Mouse (Mus musculus): ENCODE measurements around the gene Gpm6b. TPM values are rescaled to one million over a fixed set of nuclear protein-coding genes. Genes with fewer than 3 reads are reported as not detected.

The Gpm6b gene
- total RNA-seq, 2 experiments from 2014 or later: 3.5 to 4.2 TPM

DNA sequence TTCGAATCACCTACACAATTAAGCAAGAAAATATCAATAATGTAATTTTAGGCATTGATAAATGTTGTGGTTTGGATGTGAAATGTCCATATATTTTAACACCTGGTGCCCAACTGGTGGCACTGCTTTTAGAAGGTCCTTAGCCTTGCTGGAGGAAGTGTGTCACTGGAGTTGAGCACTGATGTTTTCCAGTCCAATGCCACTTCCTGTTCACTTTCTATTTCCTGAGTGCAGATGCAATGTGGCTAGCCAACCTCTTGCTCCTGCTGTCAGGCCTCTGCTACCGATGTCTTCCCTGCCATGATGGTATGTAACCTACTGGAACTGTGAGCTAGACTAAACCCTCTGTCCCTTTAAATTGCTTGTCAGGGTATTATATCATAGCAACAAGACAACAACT is 65.6 kb downstream of the Gpm6b start:
- no peak for DNase-seq (ENCODE audit: low spot score)

DNA sequence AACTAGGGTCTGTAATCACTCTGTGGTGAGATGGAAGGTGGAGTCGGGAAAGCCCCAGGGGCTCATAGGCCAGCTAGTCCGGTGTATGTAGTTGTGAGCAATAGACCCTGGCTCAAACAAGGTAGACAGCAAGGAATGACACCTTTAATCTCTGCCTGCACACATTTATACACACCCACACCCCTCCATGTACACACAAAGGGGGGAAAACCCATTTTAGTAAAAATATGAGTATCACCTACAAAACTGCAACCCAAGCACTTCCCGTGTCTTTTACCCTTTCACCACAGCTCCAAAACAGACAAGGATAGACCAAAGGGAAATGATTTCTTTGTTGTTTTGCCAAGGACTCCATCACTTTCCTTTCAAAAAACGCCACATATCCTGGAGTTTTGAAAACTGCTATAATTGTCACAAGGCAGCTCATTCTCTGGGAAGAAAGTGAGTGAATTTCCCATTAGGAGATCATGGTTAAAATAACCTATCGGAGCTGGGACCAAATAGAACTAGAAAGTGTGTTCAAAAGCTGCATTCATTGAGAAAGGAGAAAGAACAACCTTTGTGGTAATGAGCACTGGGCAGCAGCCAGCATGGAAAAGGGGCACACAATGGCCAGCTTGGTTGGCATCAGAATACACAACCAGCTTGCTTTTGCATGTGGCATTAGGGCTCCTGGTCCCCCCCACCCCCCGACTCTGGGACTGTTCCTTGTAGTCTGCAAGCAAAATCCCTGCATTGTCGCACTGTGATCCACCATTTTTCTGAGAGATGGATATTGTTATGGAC is 68.9 kb downstream of the Gpm6b start:
- no peak for DNase-seq (ENCODE audit: low spot score)

DNA sequence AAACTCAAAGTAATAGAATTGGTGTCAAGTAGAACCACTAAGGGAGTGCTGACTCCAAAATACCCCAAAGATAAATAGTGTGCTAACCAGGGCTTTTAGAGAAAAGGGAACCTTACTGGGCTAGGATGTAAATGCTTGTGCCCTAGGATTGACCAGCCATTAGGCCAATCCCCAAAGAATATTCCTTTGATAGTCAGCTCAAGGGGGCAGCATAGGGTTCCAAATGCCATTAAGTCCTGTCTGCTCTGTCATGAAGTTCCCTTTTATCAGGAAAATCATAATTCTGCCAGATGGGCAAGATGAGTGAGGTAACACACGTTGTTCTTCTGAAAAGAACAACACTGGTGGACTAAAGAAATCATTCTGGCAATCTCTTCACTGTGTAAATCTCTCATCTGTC is 70.1 kb downstream of the Gpm6b start:
- no peak for DNase-seq (ENCODE audit: low spot score)

DNA sequence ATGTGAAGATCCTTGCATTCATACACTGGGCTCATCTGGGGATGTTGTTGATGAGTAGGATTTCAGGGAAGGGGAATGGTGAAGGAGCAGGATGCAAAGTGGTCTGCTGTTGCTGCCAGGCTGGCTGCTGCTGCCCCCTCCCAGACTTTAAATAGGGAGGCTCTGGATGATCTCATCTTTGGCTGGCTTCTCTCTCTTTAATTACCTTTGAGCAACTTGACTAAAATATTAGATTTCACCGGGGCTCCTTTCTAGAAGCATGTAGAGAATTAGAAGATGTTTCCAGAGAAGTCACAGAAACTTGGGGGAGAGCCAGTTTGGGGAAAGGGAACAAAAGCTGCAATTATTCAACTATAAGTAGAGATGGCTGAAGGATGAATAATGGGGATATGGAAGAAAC is 76.5 kb downstream of the Gpm6b start:
- no peak for DNase-seq (ENCODE audit: low spot score)

DNA sequence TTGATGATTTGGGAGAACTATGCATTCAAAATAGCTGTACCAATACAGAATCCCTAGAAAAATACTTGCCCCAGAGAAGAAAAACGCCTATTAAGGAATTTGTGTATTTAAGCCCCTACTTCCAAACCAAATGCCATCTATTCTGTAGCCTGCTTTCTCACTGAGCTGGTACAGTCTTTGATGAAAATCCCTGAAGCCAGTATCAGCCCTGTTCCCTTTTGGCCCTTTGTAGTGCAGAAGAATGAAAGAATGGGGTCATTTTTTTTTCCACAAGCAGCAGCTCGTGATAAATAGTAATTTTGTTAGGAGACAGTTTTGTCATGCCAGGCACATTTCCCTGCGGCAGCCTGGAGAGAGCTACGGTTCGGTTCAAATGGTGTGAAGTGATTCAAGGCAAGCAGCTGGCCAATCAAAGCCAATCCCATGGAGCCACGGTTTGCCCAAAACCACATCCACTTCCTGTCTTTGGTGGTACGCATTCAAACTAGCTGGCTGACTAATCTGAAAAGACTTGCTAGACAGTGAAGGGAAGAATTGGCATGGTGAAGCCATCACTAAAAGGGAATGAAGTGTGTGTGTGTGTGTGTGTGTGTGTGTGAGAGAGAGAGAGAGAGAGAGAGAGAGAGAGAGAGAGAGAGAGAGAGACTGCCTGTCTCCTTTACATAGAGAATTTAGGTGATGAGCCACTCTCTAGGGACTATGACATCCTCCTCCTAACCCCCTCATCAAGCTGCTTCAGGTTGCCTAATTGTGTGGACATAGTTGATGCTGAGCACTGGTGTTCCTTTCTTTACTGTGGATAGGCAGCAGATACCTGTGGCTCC is 78.1 kb downstream of the Gpm6b start:
- no peak for DNase-seq (ENCODE audit: low spot score)

DNA sequence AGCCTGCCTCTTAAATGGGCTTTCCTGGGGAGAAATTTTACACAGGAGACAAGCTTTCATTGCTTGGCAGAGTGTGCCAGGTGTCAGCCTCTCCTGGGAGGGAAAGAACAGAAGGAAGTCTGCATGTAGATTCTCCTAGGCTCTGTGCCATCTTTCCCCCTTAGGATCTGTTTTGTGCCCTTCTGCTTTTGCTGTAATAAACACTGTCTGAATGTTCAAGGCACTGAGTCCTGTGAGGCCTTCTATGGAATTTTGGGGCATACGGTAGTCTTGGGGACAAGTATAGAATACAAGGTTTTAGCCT is 78.6 kb downstream of the Gpm6b start:
- no peak for DNase-seq (ENCODE audit: low spot score)

DNA sequence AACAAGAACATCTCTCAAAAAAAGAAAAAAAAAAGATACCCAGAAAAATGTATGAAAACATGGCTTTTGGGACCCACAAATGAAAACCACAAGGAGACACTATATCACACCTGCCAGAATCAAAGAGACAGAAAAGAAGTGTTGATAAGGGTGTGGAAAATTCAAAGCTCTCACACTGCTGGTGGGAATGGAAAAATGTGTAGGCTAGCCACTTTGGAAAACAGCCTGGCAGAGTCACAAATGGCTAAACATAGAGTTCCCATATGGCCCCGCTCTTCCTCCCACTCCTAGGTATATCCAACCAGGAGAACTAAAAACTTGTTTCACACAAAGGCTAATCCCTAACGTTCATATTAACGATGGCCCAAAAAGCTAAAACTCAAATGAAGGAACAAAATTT is 84.5 kb downstream of the Gpm6b start:
- no peak for DNase-seq (ENCODE audit: low spot score)

DNA sequence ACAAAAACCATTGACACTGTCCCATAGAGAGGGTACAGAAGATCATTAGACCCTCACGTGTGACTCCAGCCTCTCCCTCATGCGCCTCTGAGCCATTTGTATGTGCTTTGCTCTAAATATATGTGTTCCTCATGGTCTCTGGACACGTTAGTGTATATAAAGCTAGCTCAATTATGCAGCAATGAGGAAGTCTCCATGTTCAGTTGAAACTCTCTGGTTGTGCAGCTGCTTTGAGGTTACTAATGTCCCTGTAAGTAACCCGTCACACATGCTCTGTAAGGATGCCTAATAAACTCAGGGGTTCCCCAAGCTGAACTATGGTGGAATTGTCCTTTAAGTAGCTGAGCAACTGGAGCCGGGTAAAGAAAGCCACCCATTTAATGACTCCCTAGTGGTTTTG is 88.9 kb downstream of the Gpm6b start:
- no peak for DNase-seq (ENCODE audit: low spot score)

DNA sequence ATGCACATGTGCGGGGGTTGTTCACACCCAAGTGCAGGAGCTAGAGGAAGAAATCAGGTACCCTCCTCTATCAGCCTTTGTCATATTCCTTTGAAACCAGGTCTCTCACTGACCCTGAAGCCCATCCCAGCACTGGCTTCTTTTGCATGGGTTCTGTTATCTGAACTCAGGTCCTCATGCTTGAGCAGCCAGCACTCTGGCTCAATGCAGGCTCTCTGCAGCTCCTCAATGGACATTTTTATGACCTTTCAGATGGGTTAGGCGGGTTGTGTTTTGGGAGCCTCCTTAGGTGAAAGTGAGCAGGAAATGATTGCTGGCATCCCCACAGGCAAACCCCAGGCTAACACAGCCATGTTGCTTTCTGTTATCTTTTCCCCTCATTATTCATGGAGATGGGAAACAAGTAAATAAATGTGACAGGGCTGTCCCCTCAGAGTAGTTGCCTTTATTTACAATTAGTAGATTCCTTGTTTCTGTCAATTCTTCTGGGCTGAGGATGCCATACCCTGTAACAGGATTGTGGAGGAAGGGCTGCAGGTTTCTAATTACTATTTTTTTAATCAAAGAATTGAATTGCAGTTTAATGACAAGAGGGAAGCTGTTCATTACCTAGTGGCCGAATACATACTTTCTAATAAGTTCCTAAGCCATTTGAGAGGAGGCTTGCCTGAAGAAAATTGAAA is 89.6 kb downstream of the Gpm6b start:
- DNase-seq (ENCODE audit: low spot score): no peak

DNA sequence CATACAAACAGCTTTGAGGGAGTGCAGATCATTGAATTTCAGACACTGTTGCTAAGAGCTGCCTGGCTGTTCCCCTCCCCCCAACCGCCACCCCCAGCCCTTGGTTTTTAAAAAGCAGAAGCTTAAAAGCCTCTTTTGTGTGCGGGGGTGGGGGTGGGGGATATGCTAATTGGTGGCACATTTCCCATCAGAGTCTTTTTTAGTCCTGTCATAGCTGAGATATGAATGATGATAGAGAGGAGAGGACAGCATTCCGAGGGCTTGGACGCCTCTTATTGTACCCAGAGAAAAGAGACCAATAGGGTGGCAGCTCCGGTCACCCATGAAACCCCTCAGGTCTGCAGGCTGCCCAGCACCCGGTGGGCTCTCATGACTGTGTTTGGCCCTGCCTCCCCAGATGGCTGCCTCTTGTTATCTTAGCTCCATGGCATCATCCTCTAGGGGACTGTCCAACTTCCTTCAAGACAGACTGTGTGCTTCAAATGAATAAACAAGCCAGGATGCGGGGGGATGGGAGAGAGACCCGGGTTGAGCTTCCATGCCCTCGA is 90.3 kb downstream of the Gpm6b start:
- DNase-seq (ENCODE audit: low spot score): no peak

DNA sequence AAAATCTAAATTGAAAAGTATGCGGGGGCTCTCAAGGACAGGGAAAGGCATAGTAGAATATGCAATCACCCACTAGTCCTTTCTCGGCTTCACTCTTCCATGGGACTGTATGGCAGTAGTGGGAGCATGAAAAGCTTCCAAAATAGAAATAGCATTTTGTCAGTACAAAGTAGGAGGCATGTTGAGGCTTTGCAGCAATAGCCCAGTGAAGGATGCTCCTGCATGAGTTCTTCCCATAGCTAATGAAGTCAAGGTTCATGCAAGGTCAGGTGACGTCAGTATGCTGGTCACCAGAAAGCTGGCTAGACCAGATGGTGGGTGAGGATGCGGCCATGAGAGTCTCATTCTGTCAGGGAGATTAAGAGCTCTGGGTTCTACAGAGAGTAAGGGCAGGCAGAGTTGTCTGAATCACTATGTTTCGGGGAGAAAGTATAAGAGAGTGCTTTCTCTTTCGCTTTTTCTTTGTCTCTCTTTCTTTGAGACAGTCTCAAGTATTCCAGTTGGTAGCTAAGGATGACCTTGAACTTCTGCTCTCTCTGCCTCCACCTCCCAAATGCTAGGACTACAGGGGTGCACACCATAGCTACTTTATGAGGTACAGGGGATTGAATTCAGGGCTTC is 95.9 kb downstream of the Gpm6b start:
- DNase-seq (ENCODE audit: low spot score): no peak

DNA sequence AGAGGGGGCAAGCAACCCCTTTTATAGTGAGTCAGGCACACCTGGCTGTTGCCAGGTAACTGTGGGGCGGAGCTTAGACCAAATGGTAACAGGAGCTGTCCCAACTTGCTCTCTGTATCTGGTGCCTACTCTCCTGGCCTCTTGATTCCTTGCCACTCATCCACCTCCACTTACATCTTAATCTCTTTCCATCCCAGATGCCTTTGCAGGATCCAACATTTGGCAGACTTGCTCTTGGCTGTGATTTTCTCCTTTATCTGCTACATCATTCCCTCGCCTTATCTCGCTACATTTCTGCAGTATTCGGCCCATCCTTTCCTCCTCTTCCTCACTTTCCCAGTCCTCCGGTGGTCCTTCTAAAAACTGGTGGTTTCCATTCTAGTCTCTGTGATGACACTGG is 99.6 kb downstream of the Gpm6b start:
- no peak for DNase-seq (ENCODE audit: low spot score)

DNA sequence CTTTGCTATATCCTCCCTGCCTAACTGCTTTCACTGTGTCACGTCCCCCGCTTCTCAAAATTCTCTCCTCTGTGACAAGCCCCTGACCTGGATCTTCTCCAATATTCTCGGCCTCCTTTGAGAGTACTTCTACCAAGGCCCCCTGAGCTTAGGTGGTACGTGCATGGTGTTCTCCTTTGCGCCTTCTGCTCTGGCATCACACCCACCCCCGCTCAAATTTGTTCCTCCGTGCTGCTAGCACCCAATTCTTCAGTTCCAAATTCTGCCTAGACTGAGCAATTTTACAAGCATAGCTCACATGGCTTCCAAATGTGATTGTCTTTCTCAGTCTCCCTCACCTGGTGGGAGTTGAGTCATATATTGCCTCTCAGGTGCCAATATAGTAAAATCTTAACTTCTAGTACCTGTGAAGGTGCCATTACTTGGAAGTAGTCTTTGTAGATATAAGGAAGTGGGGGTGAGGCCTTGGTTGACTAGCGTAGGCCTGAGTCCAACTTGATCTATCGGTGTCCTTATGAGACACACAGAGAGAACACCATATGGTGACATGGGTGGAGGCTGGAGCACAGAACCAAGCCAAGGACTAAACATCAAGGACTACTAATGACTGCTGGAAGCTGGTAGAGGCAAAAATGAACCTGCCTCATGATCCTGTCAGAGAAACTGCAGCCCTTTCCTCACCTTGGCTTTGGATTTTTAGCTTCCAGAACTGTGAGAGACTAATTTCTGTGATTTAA is 100.2 kb downstream of the Gpm6b start:
- no peak for DNase-seq (ENCODE audit: low spot score)

DNA sequence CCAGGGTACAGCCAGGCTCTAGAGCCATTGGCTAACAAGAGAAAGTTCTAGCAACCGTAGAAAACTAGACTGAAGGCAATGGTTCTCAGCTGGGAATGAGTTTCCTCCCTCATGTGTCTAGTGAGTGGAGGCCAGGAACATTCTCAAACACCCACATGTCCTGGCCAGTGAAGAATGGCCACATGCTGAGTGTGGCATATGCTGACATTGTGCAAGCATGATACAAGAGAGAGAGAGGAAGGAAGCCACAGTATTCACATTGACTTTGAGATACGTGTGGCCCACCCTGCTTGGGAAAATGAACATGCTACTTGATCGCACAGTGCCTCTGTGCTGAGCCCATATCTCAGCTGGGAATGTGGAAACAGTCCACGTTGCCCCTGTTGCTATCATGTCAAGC is 101.2 kb downstream of the Gpm6b start:
- DNase-seq (ENCODE audit: low spot score): no peak

DNA sequence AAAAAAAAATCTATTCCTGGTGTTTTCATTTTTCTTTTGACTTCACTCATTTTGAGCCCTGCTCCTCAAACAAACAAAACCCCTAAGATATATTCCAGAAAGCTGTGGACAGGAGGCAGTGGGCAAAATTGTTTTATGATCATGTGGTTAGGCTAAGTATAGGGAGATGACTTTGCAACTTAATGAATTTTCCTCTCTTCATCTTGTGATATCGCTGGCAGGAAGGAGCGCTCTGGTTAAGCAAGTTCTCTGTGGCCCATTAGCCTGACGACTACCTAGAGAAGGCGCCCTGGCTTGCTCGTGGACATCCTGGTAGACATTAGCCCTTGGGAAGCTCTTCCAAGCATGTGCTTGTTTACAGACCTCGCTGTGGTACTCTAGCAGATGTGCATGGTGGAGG is 103.1 kb downstream of the Gpm6b start:
- no peak for DNase-seq (ENCODE audit: low spot score)

DNA sequence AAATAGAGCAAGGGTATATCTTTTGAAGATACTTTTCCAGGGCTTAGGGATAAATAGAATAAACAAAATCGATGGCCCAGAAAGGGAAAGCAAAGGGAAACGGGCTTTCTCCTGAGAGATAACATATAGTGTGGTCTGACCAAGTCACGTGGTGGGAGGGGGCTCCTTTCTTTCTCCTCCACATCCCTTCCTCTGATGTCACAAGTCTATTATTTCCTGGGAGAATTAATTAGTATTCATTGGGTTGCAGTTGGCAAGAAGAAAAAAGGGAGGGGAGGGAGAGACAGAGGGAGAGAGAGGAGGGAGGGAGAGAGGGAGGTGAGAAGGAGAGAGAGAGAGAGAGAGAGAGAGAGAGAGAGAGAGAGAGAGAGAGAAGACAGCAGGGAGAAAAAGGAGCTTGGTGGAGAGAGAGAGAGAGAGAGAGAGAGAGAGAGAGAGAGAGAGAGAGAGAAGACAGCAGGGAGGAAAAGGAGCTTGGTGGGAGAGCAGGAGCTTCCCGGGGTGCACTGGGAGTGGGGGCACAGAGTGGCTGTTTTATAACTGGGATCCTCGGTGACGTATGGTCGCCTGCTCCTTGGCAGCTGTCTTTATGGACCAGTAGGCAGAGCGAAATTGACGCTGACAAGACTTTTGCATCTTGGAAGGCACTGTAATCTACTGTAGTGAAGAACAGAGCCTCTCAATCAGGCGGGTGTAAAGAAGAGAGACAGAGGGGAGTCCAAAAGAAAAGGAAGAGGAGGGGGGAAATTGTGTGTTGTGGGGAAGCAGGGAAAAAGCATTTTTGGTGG is 105.7 kb downstream of the Gpm6b start:
- no peak for DNase-seq (ENCODE audit: low spot score)

DNA sequence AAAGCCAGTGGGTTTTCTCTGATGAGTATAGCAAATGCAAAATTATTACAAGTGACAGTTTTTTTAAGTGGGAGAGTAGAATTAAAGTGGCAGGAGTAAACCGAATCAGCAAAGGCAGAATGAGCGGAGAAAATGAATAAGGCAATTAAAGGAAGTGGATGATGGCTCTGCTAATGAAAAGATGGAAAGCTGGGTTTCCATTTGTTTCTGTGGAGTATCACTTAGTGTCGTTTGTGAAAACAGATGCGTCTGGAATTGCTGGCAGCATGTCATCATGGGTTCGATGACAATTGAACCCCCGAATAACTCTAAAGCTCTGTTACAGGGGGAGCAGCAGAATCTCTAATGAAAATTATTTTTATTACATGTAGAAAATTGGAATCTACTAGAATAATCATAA is 109.4 kb downstream of the Gpm6b start:
- DNase-seq (ENCODE audit: low spot score): no peak

DNA sequence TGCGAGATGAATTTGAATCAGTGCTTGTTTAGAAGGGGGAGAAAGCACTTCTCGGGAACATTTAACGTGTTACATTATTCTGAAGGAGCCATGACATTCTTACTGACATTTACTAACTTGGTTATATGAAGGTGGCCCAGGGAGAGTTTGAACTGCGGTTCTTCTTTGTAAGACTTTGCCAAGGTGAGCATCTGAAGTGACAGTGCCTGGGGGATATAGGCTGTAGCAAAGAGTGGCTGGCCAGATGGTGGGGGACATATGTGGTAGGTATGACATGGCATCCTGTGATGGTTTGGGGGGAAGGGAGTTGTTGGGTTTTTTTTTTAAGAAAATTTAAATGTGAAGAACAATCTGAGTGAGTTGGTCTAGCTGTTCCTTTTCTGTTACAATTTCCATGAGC is 109.9 kb downstream of the Gpm6b start:
- DNase-seq (ENCODE audit: low spot score): no peak

DNA sequence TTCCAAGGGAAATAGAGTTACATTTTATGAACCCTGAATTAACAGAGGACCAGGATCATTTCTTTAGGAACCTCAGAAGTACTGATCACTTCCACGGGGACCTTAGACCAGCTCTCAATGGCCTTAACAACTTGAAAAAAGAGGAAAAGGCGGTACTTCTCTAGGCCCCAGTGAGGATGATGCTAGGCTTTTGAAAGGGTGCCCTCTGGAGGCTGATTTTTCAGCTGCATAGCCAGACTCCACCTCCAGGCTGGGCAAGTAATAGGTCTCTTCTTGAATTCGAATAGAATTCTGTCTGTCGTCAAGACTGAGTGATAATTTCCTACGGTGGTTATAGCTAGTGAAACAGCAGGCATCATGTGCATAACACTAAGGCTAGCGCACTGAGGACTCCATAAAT is 113.1 kb downstream of the Gpm6b start:
- DNase-seq (ENCODE audit: low spot score): peak; percentile 36

DNA sequence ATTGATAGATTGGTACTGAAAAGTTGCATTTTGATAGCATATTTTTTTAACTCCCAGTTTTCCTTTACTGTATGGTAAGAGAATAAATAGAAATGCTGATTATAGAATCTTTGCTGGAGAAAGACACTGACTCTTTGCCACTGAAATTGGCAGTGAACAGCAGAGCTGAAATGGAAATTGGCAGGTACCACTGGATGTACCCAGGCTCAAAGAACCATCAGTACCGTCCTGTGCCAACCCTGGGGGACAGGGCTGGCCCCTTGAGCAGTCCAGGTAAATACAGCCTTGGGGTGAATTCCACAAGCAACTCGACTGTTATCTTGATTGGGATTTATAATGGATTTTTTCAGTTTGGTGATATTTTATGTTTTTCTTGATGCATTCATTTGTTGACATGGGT is 114.7 kb downstream of the Gpm6b start:
- DNase-seq (ENCODE audit: low spot score): peak; percentile 1
